Mouse (Mus musculus) heart, embryonic 13.5 days (tissue): Measurements from ENCODE around the gene Actn4. TPM values are rescaled to one million over a fixed set of nuclear protein-coding genes. Genes with fewer than 3 reads are reported as not detected.
A peak's percentile ranks its signal among the peaks of the same experiment; 100 is the strongest.

Experiments
- ATAC-seq: fragments of 200-750 bp; cut with Nextera tagmentation; 2 replicates; pipeline ENCODE4 v1.8.0; 2017; ENCODE audit warnings: moderate TSS enrichment; ENCODE audit not compliant: insufficient number of reproducible peaks, low FRiP score, low TSS enrichment; ENCODE audit errors: extremely low read depth
- H3K27ac ChIP-seq: fragments of 300-500 bp; sonication (generic); replicated peaks from 2 replicates; pipeline ENCODE4 v1.5.1; 2015; ENCODE audit warnings: moderate library complexity, mild to moderate bottlenecking, inconsistent platforms
- H3K27me3 ChIP-seq: fragments of 300-500 bp; sonication (generic); replicated peaks from 2 replicates; pipeline ENCODE4 v1.6.1; 2015; ENCODE audit warnings: mild to moderate bottlenecking, inconsistent platforms
- H3K36me3 ChIP-seq: fragments of 300-500 bp; sonication (generic); 2 replicates; pipeline ENCODE4 v1.6.1; 2015; ENCODE audit warnings: mild to moderate bottlenecking, inconsistent platforms
- H3K4me1 ChIP-seq: fragments of 300-500 bp; sonication (generic); 2 replicates; pipeline ENCODE4 v1.6.1; 2015; ENCODE audit warnings: inconsistent platforms
- H3K4me2 ChIP-seq: fragments of 300-500 bp; sonication (generic); 2 replicates; pipeline ENCODE4 v1.6.1; 2015; ENCODE audit warnings: inconsistent platforms, mild to moderate bottlenecking, moderate library complexity
- H3K4me3 ChIP-seq: fragments of 300-500 bp; sonication (generic); 2 replicates; pipeline ENCODE4 v1.5.1; 2015; ENCODE audit warnings: moderate library complexity, mild to moderate bottlenecking, inconsistent platforms
- H3K9ac ChIP-seq: fragments of 300-500 bp; sonication (generic); 2 replicates; pipeline ENCODE4 v1.6.1; 2015; ENCODE audit warnings: inconsistent platforms, mild to moderate bottlenecking, moderate library complexity
- H3K9me3 ChIP-seq: fragments of 300-500 bp; sonication (generic); 2 replicates; pipeline ENCODE4 v1.6.1; 2016; ENCODE audit warnings: inconsistent platforms
- WGBS: fragments of 180-500 bp; shearing (Covaris S2); methylation state at CpG from one replicate; pipeline ENCODE4 v1.1.7; 2015; ENCODE audit warnings: mixed read lengths; 5-methylcytosine and 5-hydroxymethylcytosine counted together
- polyA plus RNA-seq: library from polyadenylated mRNA; unstranded; fragments of >200 nt; fragmentation: Nextera tagmentation; extraction: Ambion mirVana; gene quantifications from 2 replicates; pipeline ENCODE4 v1.2.1, GENCODE M21; 2015

Gene Actn4
- polyA plus RNA-seq, 1 experiment from 2014 or later = 259 TPM

DNA sequence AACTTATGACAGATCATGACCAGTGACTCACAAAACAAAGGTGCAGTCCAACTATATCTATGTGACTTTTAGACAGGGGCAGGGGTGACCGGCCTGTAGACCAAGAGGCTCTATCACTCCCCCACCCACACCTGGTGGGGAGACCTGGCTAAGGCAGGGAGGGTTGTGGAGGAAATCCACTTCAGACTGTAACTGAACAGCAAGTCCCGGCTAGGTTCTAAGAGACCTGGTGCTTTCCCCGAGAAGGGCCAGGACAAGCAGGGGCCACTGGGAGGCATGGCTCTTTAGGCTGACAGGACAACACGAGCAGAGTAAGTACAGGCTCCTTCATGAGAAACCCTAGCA lies 30.5 kb downstream of the Actn4 start:
- Histone ChIP-seq H3K9me3 (no peaks in the 10 kb centered on the region), H3K27ac (peak overlapping the region; percentile 77), H3K9ac (peak overlapping the region; percentile 15), H3K4me3 (no peak overlapping the region), H3K4me2 (no peak overlapping the region), H3K27me3 (no peaks in the 10 kb centered on the region), H3K4me1 (peaks cover 79% of the 10 kb centered on the region), H3K36me3 (peaks cover 45% of the 10 kb centered on the region)
- 71% methylated on average over 4 of the region's 4 CpGs for WGBS
- ATAC-seq = no peak

DNA sequence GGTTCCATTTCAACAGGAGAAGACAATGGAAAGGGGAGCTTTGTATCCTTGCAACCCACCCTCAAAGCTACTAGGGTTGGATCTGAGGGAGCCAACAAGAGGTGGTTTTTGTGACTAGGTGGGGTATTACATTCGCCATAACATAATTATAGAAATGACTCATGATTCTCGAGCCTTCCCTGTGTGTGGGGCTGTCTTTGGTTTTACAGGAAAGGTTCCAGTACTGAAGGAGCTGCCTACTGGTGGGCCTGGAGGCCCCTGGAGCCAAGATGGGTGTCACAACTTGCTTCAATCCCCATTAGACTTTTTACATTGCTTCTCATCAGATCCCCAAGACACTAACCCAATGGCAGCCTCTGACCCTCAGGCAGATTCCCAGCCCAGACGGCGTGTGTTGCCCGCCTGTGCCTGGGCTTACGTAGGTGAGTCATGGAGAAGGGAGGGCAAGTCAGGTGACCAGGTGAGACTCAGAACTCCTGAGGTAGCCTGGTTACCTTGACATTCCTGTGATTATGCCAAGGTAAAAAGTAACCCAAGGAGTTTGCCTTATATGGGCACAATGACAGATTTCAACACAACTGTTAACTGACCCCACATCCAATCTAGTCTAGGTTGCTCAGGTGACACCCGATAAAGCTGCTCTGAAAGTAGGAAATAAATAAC lies 31.0 kb downstream of the Actn4 start:
- Histone ChIP-seq H3K4me3 (no peak overlapping the region), H3K4me2 (no peak overlapping the region), H3K36me3 (peaks cover 43% of the 10 kb centered on the region), H3K9ac (peak overlapping the region; percentile 15), H3K27me3 (no peaks in the 10 kb centered on the region), H3K4me1 (peaks cover 79% of the 10 kb centered on the region), H3K9me3 (no peaks in the 10 kb centered on the region), H3K27ac (peak overlapping the region; percentile 77)
- WGBS = 79% methylated on average over 7 of the region's 7 CpGs
- no peak for ATAC-seq

DNA sequence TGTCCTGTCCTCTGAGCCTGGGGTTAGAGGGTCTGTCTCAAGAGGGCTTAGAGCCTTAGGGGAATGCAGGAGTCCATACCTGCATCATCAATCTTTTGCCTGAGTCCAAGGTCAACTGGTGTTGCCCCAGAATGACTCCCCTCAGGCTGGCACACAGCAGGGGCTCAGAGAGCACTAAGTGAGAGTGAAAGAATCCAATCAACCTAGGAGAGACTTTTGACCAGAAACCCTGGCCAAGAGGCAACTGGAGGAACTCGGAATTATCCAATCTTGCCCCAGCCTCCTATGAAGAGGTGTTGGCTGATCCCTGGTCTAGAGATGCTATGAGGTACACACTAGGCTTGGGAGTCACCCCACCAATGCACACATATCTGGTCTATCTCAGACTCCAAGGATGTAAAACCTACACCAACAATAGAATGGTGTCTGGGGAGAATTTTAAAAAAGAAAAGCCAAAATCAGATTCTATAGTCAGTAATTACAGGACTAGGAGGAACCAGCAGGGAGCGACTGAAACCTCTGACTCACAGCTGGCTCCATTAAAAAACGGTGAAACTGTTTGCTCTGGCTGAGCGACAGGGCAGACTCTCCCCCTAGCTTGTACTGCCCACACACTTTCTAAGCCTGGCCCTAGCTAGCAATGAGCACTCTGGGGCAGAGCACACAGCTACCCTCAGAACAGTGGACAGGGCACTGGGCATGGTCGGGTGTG lies 31.7 kb downstream of the Actn4 start:
- no peak for ATAC-seq
- 51% methylated on average over 5 of the region's 5 CpGs for WGBS
- H3K4me1 ChIP-seq = peaks cover 80% of the 10 kb centered on the region

DNA sequence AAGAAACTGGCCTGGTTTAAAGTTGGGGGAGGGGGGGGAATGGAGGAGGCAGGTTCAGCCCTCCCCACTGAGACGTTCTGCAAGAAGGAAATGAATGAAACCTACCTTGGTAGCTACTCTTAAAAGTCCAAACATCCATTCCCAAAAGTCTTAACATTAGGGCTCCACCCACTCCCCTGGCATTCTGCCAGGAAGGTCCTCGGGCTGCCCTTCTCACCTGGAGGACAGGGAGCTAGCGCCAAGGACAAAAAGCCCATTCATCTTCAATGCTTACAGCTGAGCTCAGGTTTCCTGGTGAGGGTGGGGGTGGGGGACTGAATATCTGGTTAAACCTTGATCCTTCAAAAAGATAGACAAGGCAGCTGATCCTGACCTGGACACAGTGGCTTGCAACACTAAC lies 32.8 kb downstream of the Actn4 start:
- peak overlapping the region; percentile 77 for H3K27ac ChIP-seq
- H3K4me3 ChIP-seq = no peak overlapping the region
- no peak for ATAC-seq
- H3K36me3 ChIP-seq = peaks cover 28% of the 10 kb centered on the region
- 59% methylated on average over 3 of the region's 3 CpGs for WGBS
- H3K27me3 ChIP-seq = no peaks in the 10 kb centered on the region
- H3K4me2 ChIP-seq = no peak overlapping the region
- peaks cover 80% of the 10 kb centered on the region for H3K4me1 ChIP-seq
- no peaks in the 10 kb centered on the region for H3K9me3 ChIP-seq
- peak overlapping the region; percentile 4; the same call in 1 of the 2 replicates for H3K9ac ChIP-seq

More for the DNA sequence above, 31.7 kb downstream of the Actn4 start:
- Histone ChIP-seq H3K27ac (peak overlapping the region; percentile 77), H3K9me3 (no peaks in the 10 kb centered on the region), H3K9ac (peak overlapping the region; percentile 15), H3K36me3 (peaks cover 38% of the 10 kb centered on the region), H3K4me3 (no peak overlapping the region), H3K4me2 (no peak overlapping the region), H3K27me3 (no peaks in the 10 kb centered on the region)

DNA sequence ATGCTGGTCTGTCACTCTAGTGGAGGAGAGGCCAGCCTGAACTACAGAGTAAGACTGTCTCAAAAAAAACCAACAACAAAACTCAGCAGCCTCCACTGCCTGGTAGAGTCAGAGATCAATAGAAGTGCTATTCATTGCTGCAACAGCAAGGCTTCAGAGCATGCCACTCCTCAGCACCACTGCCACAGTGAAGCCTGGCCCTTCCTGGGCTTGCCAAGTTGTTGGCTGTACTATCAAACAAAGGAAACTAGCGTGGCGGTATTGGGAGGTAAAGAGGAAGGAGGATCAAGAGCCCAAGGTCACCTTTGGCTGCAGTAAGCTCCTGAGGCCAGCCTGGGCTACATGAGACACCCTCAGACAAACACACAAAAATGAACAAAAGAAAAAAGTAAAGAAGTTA lies 36.0 kb downstream of the Actn4 start:
- H3K4me1 ChIP-seq = peaks cover 84% of the 10 kb centered on the region
- H3K27ac ChIP-seq = peak overlapping the region; percentile 99
- H3K4me2 ChIP-seq = 0 out of 2 replicates have a peak overlapping the region, but pooled peaks have one; percentile 53
- ATAC-seq = no peak
- no peaks in the 10 kb centered on the region for H3K9me3 ChIP-seq
- peaks cover 23% of the 10 kb centered on the region for H3K36me3 ChIP-seq
- 23% methylated on average over 2 of the region's 2 CpGs for WGBS
- no peaks in the 10 kb centered on the region for H3K27me3 ChIP-seq
- peak overlapping the region; percentile 20 for H3K9ac ChIP-seq
- no peak overlapping the region for H3K4me3 ChIP-seq

DNA sequence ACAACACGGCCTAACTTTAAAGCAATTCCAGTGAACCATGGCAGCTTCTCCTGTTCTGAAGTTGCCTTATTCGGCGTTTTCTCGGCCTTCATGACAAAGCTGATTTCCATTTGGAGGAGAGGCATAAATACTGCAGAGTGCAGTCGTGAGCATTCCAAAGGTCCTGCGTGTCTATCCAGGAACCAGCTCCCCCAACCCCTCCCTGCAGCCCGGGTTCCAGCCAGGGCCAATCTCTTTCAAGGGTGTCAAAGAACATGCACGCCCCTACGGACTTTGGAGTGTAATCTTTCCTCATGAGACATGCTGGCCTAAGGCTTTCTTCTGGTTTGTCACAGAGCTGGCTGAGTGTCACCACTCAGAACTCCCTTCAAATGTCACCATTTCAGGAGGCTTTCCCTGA lies 36.8 kb downstream of the Actn4 start:
- 19% methylated on average over 9 of the region's 9 CpGs for WGBS
- Histone ChIP-seq H3K4me3 (0 out of 2 replicates have a peak overlapping the region, but pooled peaks have one; percentile 5), H3K27ac (peak overlapping the region; percentile 99), H3K4me1 (peaks cover 84% of the 10 kb centered on the region), H3K9ac (peak overlapping the region; percentile 82), H3K36me3 (peaks cover 27% of the 10 kb centered on the region), H3K9me3 (no peaks in the 10 kb centered on the region), H3K4me2 (peak overlapping the region; percentile 53), H3K27me3 (no peaks in the 10 kb centered on the region)
- ATAC-seq = peak; percentile 62; the same call in 1 of the 2 replicates

DNA sequence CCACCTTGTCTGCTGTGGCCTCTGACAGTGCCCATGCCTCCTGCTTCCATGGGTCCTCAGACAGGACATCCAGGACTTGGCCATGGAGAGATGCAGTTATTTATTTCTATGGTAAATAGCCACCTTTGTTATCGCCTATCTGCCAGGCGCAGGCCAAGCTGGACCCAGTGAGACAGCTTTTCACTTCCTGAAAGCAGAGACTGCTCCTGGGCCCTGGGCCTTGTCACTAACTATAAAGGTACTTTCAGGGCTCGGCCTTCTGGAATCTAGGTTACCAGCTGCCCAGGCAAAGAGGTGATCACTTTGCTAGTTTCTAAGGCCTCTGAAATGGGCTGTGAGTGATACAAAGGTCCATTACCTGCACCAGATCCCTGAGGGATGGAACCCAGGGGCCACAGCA lies 37.3 kb downstream of the Actn4 start:
- peak overlapping the region; percentile 53 for H3K4me2 ChIP-seq
- H3K9ac ChIP-seq = peak overlapping the region; percentile 82
- H3K4me1 ChIP-seq = peaks cover 84% of the 10 kb centered on the region
- H3K9me3 ChIP-seq = no peaks in the 10 kb centered on the region
- 0 out of 2 replicates have a peak overlapping the region, but pooled peaks have one; percentile 5 for H3K4me3 ChIP-seq
- H3K27me3 ChIP-seq = no peaks in the 10 kb centered on the region
- WGBS = 41% methylated on average over 3 of the region's 3 CpGs
- peak overlapping the region; percentile 99 for H3K27ac ChIP-seq
- ATAC-seq = no peak
- H3K36me3 ChIP-seq = peaks cover 27% of the 10 kb centered on the region

DNA sequence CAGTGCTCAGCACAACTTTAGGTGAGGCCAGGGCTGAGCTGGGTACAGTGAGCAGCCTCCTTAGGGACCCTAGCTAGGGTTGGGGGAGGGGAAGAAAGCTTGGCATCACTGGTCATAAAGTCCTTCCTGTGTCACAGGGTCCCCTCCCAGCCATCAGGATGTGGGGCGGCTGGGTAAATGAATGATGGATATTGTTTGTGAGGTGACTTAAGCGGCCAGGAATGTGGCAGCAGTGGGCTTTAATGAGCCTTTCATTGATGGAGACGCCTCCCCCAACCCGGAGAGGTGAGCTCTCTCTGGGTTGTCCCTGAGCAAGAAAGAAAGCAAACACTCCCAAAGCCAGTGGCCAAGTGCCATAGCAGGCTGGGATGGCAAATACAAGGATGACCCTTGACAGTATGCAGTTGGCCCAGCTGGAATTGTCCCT lies 38.3 kb downstream of the Actn4 start:
- 16% methylated on average over 4 of the region's 4 CpGs for WGBS
- Histone ChIP-seq H3K9ac (peak overlapping the region; percentile 82), H3K27ac (peak overlapping the region; percentile 99), H3K4me3 (no peak overlapping the region; the same call in 1 of the 2 replicates), H3K4me1 (peaks cover 84% of the 10 kb centered on the region), H3K36me3 (peaks cover 31% of the 10 kb centered on the region), H3K4me2 (peak overlapping the region; percentile 53), H3K9me3 (no peaks in the 10 kb centered on the region), H3K27me3 (no peaks in the 10 kb centered on the region)
- no peak for ATAC-seq

DNA sequence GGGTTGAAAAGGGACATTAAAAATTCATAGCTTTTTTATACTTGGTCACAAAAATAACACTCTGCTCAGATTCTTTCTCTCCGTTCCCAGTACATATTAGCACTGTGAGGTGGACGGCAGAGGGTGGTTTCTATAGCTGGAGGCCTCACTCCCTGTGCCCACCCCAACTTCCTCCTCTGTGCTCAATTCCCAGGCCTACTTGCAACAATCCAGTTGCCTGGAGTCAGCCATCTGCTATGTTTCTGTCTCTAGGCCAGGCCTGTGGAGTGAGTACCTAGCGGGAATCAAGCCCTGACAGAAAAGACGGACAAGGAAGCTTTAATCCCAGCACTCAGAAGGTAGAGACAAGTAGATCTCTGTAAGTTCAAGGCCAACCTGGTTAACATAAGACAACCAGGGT lies 39.5 kb downstream of the Actn4 start:
- Histone ChIP-seq H3K4me2 (no peak overlapping the region), H3K4me1 (peaks cover 94% of the 10 kb centered on the region), H3K9me3 (no peaks in the 10 kb centered on the region), H3K9ac (peak overlapping the region; percentile 82), H3K27me3 (no peaks in the 10 kb centered on the region), H3K27ac (peak overlapping the region; percentile 99), H3K4me3 (no peak overlapping the region), H3K36me3 (peaks cover 36% of the 10 kb centered on the region)
- ATAC-seq = no peak
- WGBS = 65% methylated on average over 4 of the region's 4 CpGs

DNA sequence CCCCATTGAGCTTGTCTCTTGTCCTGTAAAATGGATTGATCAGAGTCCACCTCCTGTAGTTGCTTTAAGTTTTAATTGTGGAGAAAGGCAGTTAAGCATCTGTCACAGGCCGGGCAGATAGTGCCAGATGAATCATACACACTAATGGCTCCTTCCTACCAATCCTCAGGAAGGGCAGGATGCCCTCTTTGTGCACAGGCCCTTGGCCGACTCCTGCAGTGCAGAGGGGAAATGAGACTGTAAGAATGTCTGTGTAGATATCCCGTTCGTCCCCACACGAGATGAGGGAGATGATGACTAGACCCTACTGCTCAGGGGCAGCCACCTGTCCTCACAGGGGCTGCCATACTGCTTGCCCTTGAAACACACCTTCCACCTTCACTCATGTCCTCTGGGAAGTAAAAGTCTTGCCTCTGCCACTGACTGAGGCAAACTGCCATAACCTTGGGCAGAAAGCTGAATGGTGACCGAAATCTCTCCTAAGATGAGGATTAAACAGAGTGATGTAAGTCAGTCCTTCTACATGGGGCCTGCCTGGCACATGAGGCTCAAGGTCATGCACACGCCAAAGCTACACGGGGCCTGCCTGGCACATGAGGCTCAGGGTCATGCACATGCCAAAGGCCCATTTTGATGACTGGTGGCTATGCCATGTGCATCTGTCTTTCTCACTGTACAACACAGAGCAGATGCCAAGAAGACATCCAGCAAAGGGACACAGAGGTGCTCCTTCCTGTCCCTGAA lies 40.2 kb downstream of the Actn4 start:
- Histone ChIP-seq H3K9me3 (no peaks in the 10 kb centered on the region), H3K4me2 (no peak overlapping the region), H3K36me3 (peaks cover 39% of the 10 kb centered on the region), H3K4me3 (no peak overlapping the region), H3K27ac (peak overlapping the region; percentile 99), H3K9ac (peak overlapping the region; percentile 82), H3K4me1 (peaks cover 100% of the 10 kb centered on the region), H3K27me3 (no peaks in the 10 kb centered on the region)
- 57% methylated on average over 8 of the region's 8 CpGs for WGBS
- no peak for ATAC-seq

DNA sequence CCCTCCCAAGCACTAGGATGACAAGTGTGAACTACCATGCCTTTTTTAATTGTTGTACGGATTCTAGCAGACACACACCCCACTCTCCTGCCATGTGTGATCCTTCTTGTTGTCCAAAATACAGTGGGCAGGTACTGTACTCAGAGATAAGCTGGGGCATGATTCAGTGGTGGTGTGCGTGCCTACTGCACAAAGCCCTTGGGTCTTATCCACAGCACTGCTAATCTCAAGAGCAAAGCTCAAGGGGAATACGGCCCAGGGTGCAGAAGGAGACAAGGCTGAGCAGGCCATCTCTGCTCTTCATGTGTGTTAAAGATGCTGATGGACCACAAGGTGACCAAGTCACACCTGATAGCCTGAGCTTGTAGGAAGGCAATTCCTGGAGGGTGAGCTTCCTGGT lies 41.0 kb downstream of the Actn4 start:
- WGBS = 42% methylated on average over 3 of the region's 3 CpGs
- no peak overlapping the region for H3K4me3 ChIP-seq
- no peak for ATAC-seq
- peaks cover 93% of the 10 kb centered on the region for H3K4me1 ChIP-seq
- peak overlapping the region; percentile 69 for H3K9ac ChIP-seq
- no peak overlapping the region for H3K4me2 ChIP-seq
- peak overlapping the region; percentile 99 for H3K27ac ChIP-seq
- no peaks in the 10 kb centered on the region for H3K9me3 ChIP-seq
- no peaks in the 10 kb centered on the region for H3K27me3 ChIP-seq
- peaks cover 44% of the 10 kb centered on the region for H3K36me3 ChIP-seq
